Mouse (Mus musculus): ENCODE measurements around the gene Scamp5. TPM values are rescaled to one million over a fixed set of nuclear protein-coding genes. Genes with fewer than 3 reads are reported as not detected.
"Not testable (repeated sequence)": the region's sequence is repeated elsewhere in the genome, so short reads cannot be mapped to it uniquely, and the experiment has no call there.

The Scamp5 gene
- polyA plus RNA-seq, 1 experiment from 2014 or later = 6.3 TPM

DNA sequence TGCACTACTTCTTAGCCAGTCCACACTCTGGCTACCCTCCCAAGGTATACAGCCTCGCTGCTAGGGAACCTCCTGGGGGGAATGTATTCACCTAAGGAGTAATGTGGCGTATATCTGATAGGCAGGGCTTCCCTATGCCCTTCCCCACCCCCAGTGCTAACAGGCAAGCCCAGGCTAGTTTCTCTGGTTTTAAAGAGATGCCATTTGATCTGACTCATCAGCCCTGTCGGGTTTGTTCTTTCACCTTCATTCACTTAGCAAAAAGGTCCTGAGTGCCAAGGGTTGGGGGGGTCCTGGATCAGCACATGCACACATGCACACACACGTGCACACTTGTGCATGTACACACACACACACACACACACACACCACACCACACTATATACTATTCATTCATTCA is 39.9 kb downstream of the Scamp5 start:
- 65% methylated on average over 4 of the region's 4 CpGs for WGBS
- no peak for ATAC-seq (ENCODE audit: borderline replicate concordance, extremely low read depth, low FRiP score, low TSS enrichment)

DNA sequence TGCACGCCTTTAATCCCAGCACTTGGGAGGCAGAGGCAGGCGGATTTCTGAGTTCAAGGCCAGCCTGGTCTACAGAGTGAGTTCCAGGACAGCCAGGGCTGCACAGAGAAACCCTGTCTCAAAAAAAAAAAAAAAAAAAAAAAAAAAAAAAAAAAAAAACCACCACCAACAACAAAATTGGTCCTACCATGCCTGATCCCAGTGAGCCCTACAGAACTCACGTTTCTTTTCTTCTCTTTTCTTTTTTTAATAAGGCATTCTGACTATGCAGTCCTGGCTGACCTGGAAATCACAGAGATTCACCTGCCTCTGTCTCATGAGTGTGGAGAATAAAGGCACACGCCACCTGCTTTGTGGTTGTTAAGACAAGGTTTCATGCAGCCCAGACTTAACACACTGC is 40.7 kb downstream of the Scamp5 start:
- H3K4me1 ChIP-seq = peaks cover 11% of the 10 kb centered on the region; the same call in 1 of the 2 replicates
- H3K36me3 ChIP-seq; H3K9ac ChIP-seq; H3K27ac ChIP-seq; H3K4me2 ChIP-seq; H3K27me3 ChIP-seq; ATAC-seq (ENCODE audit: borderline replicate concordance, extremely low read depth, low FRiP score, low TSS enrichment); H3K9me3 ChIP-seq; H3K4me3 ChIP-seq: not testable (repeated sequence)
- WGBS = 89% methylated on average over 4 of the region's 4 CpGs

More for the DNA sequence above, 39.9 kb downstream of the Scamp5 start:
- H3K9me3 ChIP-seq = no peaks in the 10 kb centered on the region
- H3K9ac ChIP-seq = no peak overlapping the region
- H3K4me1 ChIP-seq = peaks cover 14% of the 10 kb centered on the region
- no peak overlapping the region for H3K27ac ChIP-seq
- H3K36me3 ChIP-seq = no peaks in the 10 kb centered on the region
- H3K4me3 ChIP-seq = no peak overlapping the region
- no peak overlapping the region for H3K4me2 ChIP-seq
- H3K27me3 ChIP-seq = no peaks in the 10 kb centered on the region; the same call in 1 of the 2 replicates

DNA sequence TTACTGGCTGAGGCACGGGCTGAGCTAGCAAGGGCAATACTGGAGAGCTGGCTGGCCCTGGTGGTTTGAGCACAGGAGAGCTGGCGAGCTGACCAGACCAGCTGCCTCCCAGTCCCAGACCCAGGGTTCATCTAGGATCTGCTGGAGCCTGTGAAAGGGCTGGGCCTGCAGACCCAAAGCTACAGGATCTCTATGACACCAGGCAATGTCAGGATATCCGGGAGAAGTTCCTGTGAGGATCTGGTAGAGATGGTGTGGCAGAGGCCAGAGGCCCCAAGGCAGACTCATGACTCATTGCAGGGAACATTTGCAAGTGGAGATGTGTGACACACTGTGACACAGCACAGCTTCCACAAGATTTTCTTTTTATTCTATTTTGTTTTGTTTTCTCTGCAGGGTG is 42.7 kb downstream of the Scamp5 start:
- H3K27ac ChIP-seq = peak overlapping the region; percentile 12; the same call in 1 of the 2 replicates
- WGBS = 58% methylated on average over 3 of the region's 3 CpGs
- peaks cover 30% of the 10 kb centered on the region for H3K4me1 ChIP-seq

DNA sequence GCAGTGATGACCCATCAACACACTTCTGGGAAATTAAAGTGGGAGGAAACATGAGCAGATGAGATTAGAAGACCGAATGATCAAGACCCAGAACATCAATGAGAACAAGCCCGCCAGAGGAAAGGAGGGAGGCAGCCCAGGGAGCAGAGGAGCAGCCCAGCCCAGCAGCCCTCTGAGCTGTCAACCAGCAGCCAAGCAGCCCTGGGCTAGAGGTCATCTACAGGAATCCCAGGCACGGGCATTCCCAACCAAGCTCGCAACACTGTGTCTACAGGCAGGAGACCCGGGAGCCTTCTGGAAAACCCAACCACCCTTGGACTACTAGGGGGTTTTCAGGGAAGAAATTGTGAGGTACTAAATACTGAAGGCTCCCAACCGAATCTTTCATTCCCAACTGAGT is 43.8 kb downstream of the Scamp5 start:
- no peak overlapping the region for H3K27ac ChIP-seq
- peaks cover 41% of the 10 kb centered on the region for H3K4me1 ChIP-seq
- ATAC-seq (ENCODE audit: borderline replicate concordance, extremely low read depth, low FRiP score, low TSS enrichment) = no peak
- 46% methylated on average over 6 of the region's 6 CpGs for WGBS
- H3K4me2 ChIP-seq = no peak overlapping the region
- H3K9me3 ChIP-seq = no peaks in the 10 kb centered on the region
- no peak overlapping the region for H3K9ac ChIP-seq
- no peaks in the 10 kb centered on the region for H3K36me3 ChIP-seq
- H3K4me3 ChIP-seq = no peak overlapping the region
- no peaks in the 10 kb centered on the region for H3K27me3 ChIP-seq

More for the DNA sequence above, 42.7 kb downstream of the Scamp5 start:
- Histone ChIP-seq H3K4me2 (no peak overlapping the region), H3K9ac (no peak overlapping the region), H3K36me3 (no peaks in the 10 kb centered on the region), H3K27me3 (no peaks in the 10 kb centered on the region; the same call in 1 of the 2 replicates), H3K9me3 (no peaks in the 10 kb centered on the region), H3K4me3 (no peak overlapping the region)
- no peak for ATAC-seq (ENCODE audit: borderline replicate concordance, extremely low read depth, low FRiP score, low TSS enrichment)

DNA sequence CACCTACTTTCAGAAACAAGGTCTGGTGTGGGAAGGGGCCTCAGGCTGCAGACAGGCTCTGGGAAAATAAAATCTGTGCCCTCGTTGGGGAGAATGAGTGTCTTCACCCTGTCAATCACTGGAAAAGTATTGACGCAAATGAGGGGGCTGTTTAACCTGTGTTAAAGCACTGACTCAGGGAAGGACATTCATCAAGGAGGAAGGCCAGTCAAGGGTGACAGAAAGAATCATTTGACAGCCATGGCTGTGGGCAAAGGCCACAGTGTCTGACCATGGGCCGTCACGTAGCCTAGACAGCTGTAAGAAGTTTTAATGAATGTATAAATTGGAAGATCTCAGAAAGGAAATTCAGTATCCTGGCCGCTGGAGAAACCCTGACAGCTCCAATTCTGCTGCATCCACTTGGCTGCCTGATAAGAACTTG is 46.2 kb downstream of the Scamp5 start:
- Histone ChIP-seq H3K36me3 (no peaks in the 10 kb centered on the region), H3K4me2 (no peak overlapping the region), H3K4me1 (peaks cover 37% of the 10 kb centered on the region), H3K9ac (no peak overlapping the region), H3K9me3 (no peaks in the 10 kb centered on the region), H3K27ac (peak overlapping the region; percentile 96), H3K4me3 (no peak overlapping the region), H3K27me3 (0 out of 2 replicates have a peak, but pooled peaks cover 3% of the 10 kb centered on the region)
- ATAC-seq (ENCODE audit: borderline replicate concordance, extremely low read depth, low FRiP score, low TSS enrichment) = no peak
- 28% methylated on average over 5 of the region's 5 CpGs for WGBS

DNA sequence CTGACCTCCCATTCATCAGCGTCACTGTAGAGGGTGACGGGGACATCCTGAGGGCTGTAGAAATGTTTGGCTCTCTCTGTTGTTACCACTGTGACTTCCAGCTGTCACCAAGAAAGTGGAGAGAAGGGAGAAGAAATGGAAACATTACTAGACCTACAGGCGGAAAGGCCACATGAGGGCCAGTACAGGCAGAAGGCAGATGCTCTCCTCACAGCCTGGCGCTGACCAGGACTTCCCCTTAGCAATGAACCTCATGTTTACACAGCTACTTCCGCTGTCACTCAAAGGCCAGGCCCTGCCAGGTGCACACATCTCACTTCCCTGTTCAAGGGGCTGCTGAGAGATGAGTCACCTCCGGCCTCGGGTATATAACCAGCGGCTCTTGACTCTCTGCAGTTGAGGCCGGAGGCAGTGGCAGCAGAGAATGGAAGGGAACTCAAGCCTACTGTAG is 46.7 kb downstream of the Scamp5 start:
- ATAC-seq (ENCODE audit: borderline replicate concordance, extremely low read depth, low FRiP score, low TSS enrichment) = no peak; the same call in 1 of the 2 replicates
- WGBS = 9% methylated on average over 9 of the region's 9 CpGs

DNA sequence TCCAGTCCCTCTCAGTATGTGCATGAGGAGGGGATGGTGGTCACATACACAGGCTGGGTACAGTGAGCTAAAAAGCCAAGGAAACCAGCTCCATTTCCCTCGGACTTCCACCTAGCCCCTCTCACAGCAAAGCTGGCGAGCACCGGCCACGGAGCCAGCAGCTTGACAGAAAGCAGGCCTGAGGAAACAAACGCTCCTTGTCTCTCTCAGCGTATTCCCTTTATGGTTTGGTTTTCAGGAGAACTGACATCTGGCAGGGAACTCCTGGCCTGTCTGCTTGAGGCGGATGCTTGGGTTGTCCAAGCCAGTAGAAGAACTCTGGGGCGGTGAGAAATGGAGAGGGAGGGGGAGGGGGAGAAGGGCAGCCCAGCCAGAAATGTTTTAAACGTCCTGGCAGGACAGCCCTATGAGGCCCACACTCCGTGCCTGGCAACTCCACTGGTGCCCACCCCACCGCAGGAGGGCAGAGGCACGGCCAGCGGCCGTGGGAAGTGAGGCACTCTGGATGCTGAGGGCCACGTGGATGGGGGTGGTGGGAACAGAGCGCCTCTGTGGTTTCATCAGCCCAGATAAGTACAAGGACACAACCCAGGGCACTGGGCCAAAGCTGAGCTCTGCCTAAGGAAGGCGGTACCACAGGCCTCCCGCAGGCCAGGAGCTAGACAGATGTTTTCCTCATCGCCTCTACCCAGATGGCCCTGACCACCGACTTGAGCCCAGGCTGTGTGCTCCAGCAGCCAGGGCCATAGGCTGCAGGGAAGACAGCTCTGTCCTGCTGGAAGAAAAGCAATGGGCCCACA is 47.3 kb downstream of the Scamp5 start:
- peak; percentile 96 for ATAC-seq (ENCODE audit: borderline replicate concordance, extremely low read depth, low FRiP score, low TSS enrichment)
- H3K27ac ChIP-seq = peak overlapping the region; percentile 96
- H3K36me3 ChIP-seq = no peaks in the 10 kb centered on the region
- H3K4me2 ChIP-seq = peak overlapping the region; percentile 45
- H3K27me3 ChIP-seq = 0 out of 2 replicates have a peak, but pooled peaks cover 3% of the 10 kb centered on the region
- H3K4me3 ChIP-seq = no peak overlapping the region; the same call in 1 of the 2 replicates
- peaks cover 37% of the 10 kb centered on the region for H3K4me1 ChIP-seq
- 9% methylated on average over 20 of the region's 20 CpGs for WGBS
- no peak overlapping the region for H3K9ac ChIP-seq
- no peaks in the 10 kb centered on the region for H3K9me3 ChIP-seq

More for the DNA sequence above, 46.7 kb downstream of the Scamp5 start:
- Histone ChIP-seq H3K4me1 (peaks cover 37% of the 10 kb centered on the region), H3K4me2 (peak overlapping the region; percentile 45), H3K9me3 (no peaks in the 10 kb centered on the region), H3K4me3 (no peak overlapping the region), H3K27ac (peak overlapping the region; percentile 96), H3K9ac (no peak overlapping the region), H3K27me3 (0 out of 2 replicates have a peak, but pooled peaks cover 3% of the 10 kb centered on the region), H3K36me3 (no peaks in the 10 kb centered on the region)

DNA sequence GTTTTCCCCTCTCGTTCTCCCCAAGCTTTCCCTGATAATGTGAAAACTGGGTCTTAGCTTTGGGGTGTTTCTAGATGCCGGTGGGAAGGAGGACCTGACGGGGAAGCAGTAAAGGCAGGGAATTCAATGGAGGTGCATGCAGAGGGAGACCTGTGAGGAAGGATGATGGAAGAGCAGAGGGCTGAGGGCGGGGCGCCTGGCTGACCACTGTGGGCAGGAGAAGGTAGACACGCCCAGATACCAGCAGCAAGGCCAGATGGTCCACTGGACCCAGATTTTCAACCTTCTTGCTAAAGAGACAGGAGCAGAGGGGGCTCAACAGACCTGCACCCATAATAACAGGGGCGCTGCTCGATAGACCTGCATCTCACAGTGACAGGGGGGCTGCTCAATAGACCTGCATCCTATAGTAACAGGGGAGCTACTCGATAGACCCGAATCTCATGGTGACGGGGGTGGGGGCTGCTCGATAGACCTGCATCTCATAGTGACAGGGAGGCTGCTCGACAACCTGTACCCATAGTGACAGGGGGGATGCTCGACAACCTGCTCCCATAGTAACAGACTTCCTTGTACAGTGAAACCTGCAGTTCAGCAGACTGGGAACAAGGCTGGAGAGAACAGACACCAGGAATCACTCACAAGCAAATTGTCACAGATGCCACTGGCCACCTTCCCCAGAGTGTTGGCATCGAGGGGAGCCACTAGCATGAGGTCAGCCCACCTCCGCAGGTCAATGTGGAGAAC is 48.2 kb downstream of the Scamp5 start:
- Histone ChIP-seq H3K27me3 (0 out of 2 replicates have a peak, but pooled peaks cover 3% of the 10 kb centered on the region), H3K9ac (no peak overlapping the region), H3K4me2 (peak overlapping the region; percentile 45), H3K4me3 (no peak overlapping the region), H3K9me3 (no peaks in the 10 kb centered on the region), H3K36me3 (no peaks in the 10 kb centered on the region), H3K27ac (peak overlapping the region; percentile 96), H3K4me1 (peaks cover 37% of the 10 kb centered on the region)
- 74% methylated on average over 16 of the region's 16 CpGs for WGBS
- ATAC-seq (ENCODE audit: borderline replicate concordance, extremely low read depth, low FRiP score, low TSS enrichment) = no peak

DNA sequence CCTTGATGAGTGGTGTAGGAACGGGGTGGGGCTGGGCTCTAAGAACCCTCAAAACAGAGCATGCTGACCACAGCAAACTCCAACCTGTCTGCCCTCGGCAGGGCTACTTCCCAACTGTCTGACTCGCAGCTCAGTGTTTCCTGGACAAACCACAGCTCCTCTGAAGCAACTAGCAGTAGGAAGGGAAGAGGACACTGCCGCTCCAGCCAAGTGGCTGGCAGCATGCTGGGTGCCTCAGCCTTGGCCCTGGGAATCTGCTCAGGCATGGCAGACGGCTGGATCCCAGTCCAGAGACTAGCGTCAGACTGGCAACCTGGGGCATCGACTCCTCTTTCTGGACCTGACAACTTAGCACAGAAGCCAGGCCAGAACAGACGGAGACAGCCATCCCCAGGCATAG is 50.5 kb downstream of the Scamp5 start:
- Histone ChIP-seq H3K9me3 (no peaks in the 10 kb centered on the region), H3K4me3 (no peak overlapping the region), H3K9ac (no peak overlapping the region), H3K4me2 (no peak overlapping the region), H3K27me3 (0 out of 2 replicates have a peak, but pooled peaks cover 3% of the 10 kb centered on the region), H3K36me3 (no peaks in the 10 kb centered on the region), H3K27ac (no peak overlapping the region), H3K4me1 (peaks cover 32% of the 10 kb centered on the region)
- no peak for ATAC-seq (ENCODE audit: borderline replicate concordance, extremely low read depth, low FRiP score, low TSS enrichment)
- 81% methylated on average over 8 of the region's 8 CpGs for WGBS

DNA sequence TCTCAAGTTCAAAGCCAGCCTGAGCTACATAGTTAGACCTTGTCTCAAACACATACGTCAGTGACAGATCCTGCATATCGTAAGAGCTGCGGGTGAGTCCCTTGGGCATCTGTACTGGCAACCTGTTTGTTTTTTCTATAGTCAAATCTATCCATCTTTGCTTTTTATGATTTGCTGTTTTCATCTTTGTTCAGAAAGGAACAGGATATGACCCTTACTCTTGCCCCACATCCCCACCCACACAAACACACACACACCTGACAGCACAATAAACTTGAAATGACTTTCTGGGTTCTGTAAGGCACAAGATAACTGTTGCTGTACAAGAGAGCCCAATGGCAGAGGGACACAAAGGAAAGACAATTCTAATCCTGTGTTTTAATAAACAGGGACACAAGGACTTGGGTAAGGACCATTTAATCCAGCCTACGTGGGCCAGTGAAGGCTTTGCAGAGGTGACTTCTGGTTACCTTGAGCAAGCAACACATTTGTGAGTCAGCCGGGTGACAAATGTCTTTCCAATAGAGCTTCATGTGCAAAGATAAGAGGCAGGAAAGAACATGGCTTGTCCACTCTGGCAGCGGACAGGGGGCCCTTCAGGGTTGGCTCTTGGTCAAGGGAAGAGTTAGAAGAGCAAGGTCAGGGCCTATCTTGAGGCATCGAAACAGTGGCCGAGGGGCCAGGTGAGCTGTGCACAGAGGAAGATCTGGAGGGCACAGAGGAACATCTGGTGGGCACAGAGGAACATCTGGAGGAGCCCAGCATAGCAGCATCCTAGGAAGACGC is 60.5 kb downstream of the Scamp5 start:
- no peak overlapping the region for H3K27ac ChIP-seq
- 82% methylated on average over 9 of the region's 9 CpGs for WGBS
- no peaks in the 10 kb centered on the region for H3K9me3 ChIP-seq
- H3K36me3 ChIP-seq = no peaks in the 10 kb centered on the region
- H3K4me2 ChIP-seq = no peak overlapping the region
- ATAC-seq (ENCODE audit: borderline replicate concordance, extremely low read depth, low FRiP score, low TSS enrichment) = no peak
- H3K9ac ChIP-seq = no peak overlapping the region
- H3K4me1 ChIP-seq = no peaks in the 10 kb centered on the region
- no peaks in the 10 kb centered on the region for H3K27me3 ChIP-seq
- no peak overlapping the region for H3K4me3 ChIP-seq

DNA sequence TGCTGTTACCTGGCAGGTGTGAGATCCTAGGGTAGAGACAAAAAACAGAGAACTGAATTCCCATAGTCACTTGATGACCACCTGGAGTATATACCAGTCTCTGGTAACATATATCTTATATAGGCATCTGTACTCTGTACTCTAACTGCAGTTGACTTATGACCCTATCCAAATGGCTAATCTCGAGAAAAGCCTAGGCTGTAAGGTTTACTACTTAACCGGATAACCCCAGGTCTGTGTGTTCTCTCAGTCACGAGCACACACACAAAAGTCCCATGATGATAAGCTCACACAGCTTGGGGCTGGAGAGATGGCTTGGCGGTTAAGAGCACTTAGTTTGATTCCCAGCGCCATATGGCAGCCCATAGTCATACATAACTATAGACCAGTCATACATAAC is 61.5 kb downstream of the Scamp5 start:
- Histone ChIP-seq H3K36me3 (no peaks in the 10 kb centered on the region), H3K4me3 (no peak overlapping the region), H3K27me3 (no peaks in the 10 kb centered on the region), H3K4me1 (no peaks in the 10 kb centered on the region), H3K27ac (no peak overlapping the region), H3K9ac (no peak overlapping the region), H3K4me2 (no peak overlapping the region), H3K9me3 (no peaks in the 10 kb centered on the region)
- no peak for ATAC-seq (ENCODE audit: borderline replicate concordance, extremely low read depth, low FRiP score, low TSS enrichment)
- WGBS = 87% methylated on average over 5 of the region's 5 CpGs
